Mouse (Mus musculus): ENCODE measurements around the gene Cse1l. TPM values are rescaled to one million over a fixed set of nuclear protein-coding genes. Genes with fewer than 3 reads are reported as not detected.

The Cse1l gene
- polyA plus RNA-seq, 1 experiment from 2014 or later, result 155 TPM

- 87% methylated on average over 3 of the region's 3 CpGs for WGBS
These were observed 19.6 kb upstream of the Cse1l start for GRCm38 (mm10) chr2:166886231-166886630.

GRCm38 (mm10) chr2:166887816-166888215, 18.0 kb upstream of the Cse1l start:
- Histone ChIP-seq H3K9me3 (no peaks in the 10 kb centered on the region), H3K4me3 (no peak overlapping the region), H3K27ac (no peak overlapping the region), H3K4me1 (no peaks in the 10 kb centered on the region), H3K36me3 (peaks cover 52% of the 10 kb centered on the region), H3K27me3 (ENCODE audit: insufficient read depth, poor library complexity, severe bottlenecking) (no peaks in the 10 kb centered on the region)
- 42% methylated on average over 11 of the region's 11 CpGs for WGBS
- DNase-seq (ENCODE audit: low spot score), result no peak

More at GRCm38 (mm10) chr2:166886231-166886630, 19.6 kb upstream of the Cse1l start:
- Histone ChIP-seq H3K27ac (no peak overlapping the region), H3K27me3 (ENCODE audit: insufficient read depth, poor library complexity, severe bottlenecking) (no peaks in the 10 kb centered on the region), H3K9me3 (no peaks in the 10 kb centered on the region), H3K36me3 (peaks cover 49% of the 10 kb centered on the region), H3K4me3 (no peak overlapping the region), H3K4me1 (no peaks in the 10 kb centered on the region)
- no peak for DNase-seq (ENCODE audit: low spot score)

- Histone ChIP-seq H3K4me3 (no peak overlapping the region), H3K27me3 (ENCODE audit: insufficient read depth, poor library complexity, severe bottlenecking) (no peaks in the 10 kb centered on the region), H3K4me1 (0 out of 2 replicates have a peak, but pooled peaks cover 4% of the 10 kb centered on the region), H3K27ac (no peak overlapping the region), H3K9me3 (no peaks in the 10 kb centered on the region), H3K36me3 (peaks cover 59% of the 10 kb centered on the region)
- no peak for DNase-seq (ENCODE audit: low spot score)
- 78% methylated on average over 9 of the region's 9 CpGs for WGBS
These were observed 14.4 kb upstream of the Cse1l start for GRCm38 (mm10) chr2:166891366-166891880.

- H3K4me3 ChIP-seq, result no peak overlapping the region
- 0 out of 2 replicates have a peak, but pooled peaks cover 4% of the 10 kb centered on the region for H3K4me1 ChIP-seq
- H3K36me3 ChIP-seq, result peaks cover 57% of the 10 kb centered on the region
- H3K27ac ChIP-seq, result no peak overlapping the region
- no peaks in the 10 kb centered on the region for H3K9me3 ChIP-seq
- WGBS, result 88% methylated on average over 8 of the region's 8 CpGs
- no peak for DNase-seq (ENCODE audit: low spot score)
- no peaks in the 10 kb centered on the region for H3K27me3 ChIP-seq (ENCODE audit: insufficient read depth, poor library complexity, severe bottlenecking)
These were observed 13.6 kb upstream of the Cse1l start for GRCm38 (mm10) chr2:166892158-166892680.

- Histone ChIP-seq H3K9me3 (no peaks in the 10 kb centered on the region), H3K4me3 (no peak overlapping the region), H3K27me3 (ENCODE audit: insufficient read depth, poor library complexity, severe bottlenecking) (no peaks in the 10 kb centered on the region), H3K27ac (no peak overlapping the region), H3K4me1 (0 out of 2 replicates have a peak, but pooled peaks cover 4% of the 10 kb centered on the region), H3K36me3 (peaks cover 57% of the 10 kb centered on the region)
- WGBS, result 94% methylated on average over 5 of the region's 5 CpGs
- no peak for DNase-seq (ENCODE audit: low spot score)
These were observed 12.8 kb upstream of the Cse1l start for GRCm38 (mm10) chr2:166893036-166893435.

- H3K9me3 ChIP-seq, result no peaks in the 10 kb centered on the region
- no peak for DNase-seq (ENCODE audit: low spot score)
- no peak overlapping the region for H3K4me3 ChIP-seq
- 85% methylated on average over 13 of the region's 13 CpGs for WGBS
- 0 out of 2 replicates have a peak, but pooled peaks cover 4% of the 10 kb centered on the region for H3K4me1 ChIP-seq
- H3K36me3 ChIP-seq, result peaks cover 44% of the 10 kb centered on the region
- H3K27ac ChIP-seq, result no peak overlapping the region
- no peaks in the 10 kb centered on the region for H3K27me3 ChIP-seq (ENCODE audit: insufficient read depth, poor library complexity, severe bottlenecking)
These were observed 9.5 kb upstream of the Cse1l start for GRCm38 (mm10) chr2:166896368-166896767.

- no peaks in the 10 kb centered on the region for H3K27me3 ChIP-seq (ENCODE audit: insufficient read depth, poor library complexity, severe bottlenecking)
- 90% methylated on average over 12 of the region's 12 CpGs for WGBS
- no peak overlapping the region for H3K4me3 ChIP-seq
- peaks cover 38% of the 10 kb centered on the region for H3K36me3 ChIP-seq
- no peaks in the 10 kb centered on the region for H3K9me3 ChIP-seq
- no peak for DNase-seq (ENCODE audit: low spot score)
- H3K4me1 ChIP-seq, result 0 out of 2 replicates have a peak, but pooled peaks cover 4% of the 10 kb centered on the region
- H3K27ac ChIP-seq, result no peak overlapping the region
These were observed 8.9 kb upstream of the Cse1l start for GRCm38 (mm10) chr2:166896974-166897373.

GRCm38 (mm10) chr2:166899161-166899560, 6.7 kb upstream of the Cse1l start:
- Histone ChIP-seq H3K27me3 (ENCODE audit: insufficient read depth, poor library complexity, severe bottlenecking) (no peaks in the 10 kb centered on the region), H3K27ac (no peak overlapping the region), H3K36me3 (peaks cover 16% of the 10 kb centered on the region), H3K4me3 (no peak overlapping the region), H3K9me3 (no peaks in the 10 kb centered on the region), H3K4me1 (no peaks in the 10 kb centered on the region)
- DNase-seq (ENCODE audit: low spot score), result no peak
- 86% methylated on average over 2 of the region's 2 CpGs for whole genome bisulfite sequencing

- H3K27me3 ChIP-seq (ENCODE audit: insufficient read depth, poor library complexity, severe bottlenecking), result no peaks in the 10 kb centered on the region
- no peak for DNase-seq (ENCODE audit: low spot score)
- H3K27ac ChIP-seq, result no peak overlapping the region
- H3K9me3 ChIP-seq, result no peaks in the 10 kb centered on the region
- peaks cover 11% of the 10 kb centered on the region for H3K36me3 ChIP-seq
- H3K4me3 ChIP-seq, result no peak overlapping the region
- no peaks in the 10 kb centered on the region for H3K4me1 ChIP-seq
- 68% methylated on average over 3 of the region's 3 CpGs for WGBS
These were observed 6.1 kb upstream of the Cse1l start for GRCm38 (mm10) chr2:166899746-166900145.

- no peak overlapping the region for H3K4me3 ChIP-seq
- WGBS, result 90% methylated on average over 8 of the region's 8 CpGs
- no peak overlapping the region for H3K27ac ChIP-seq
- DNase-seq (ENCODE audit: low spot score), result no peak
- no peaks in the 10 kb centered on the region for H3K27me3 ChIP-seq (ENCODE audit: insufficient read depth, poor library complexity, severe bottlenecking)
- 0 out of 2 replicates have a peak, but pooled peaks cover 3% of the 10 kb centered on the region for H3K4me1 ChIP-seq
- peaks cover 1% of the 10 kb centered on the region; the same call in 1 of the 2 replicates for H3K36me3 ChIP-seq
- no peaks in the 10 kb centered on the region for H3K9me3 ChIP-seq
These were observed 4.9 kb upstream of the Cse1l start for GRCm38 (mm10) chr2:166900792-166901505.

- Histone ChIP-seq H3K27me3 (ENCODE audit: insufficient read depth, poor library complexity, severe bottlenecking) (no peaks in the 10 kb centered on the region), H3K4me3 (no peak overlapping the region), H3K27ac (no peak overlapping the region), H3K9me3 (no peaks in the 10 kb centered on the region), H3K36me3 (0 out of 2 replicates have a peak, but pooled peaks cover 3% of the 10 kb centered on the region), H3K4me1 (peaks cover 13% of the 10 kb centered on the region)
- no peak for DNase-seq (ENCODE audit: low spot score)
- 94% methylated on average over 6 of the region's 6 CpGs for WGBS
These were observed 2.0 kb upstream of the Cse1l start for GRCm38 (mm10) chr2:166903719-166904282.

- WGBS, result under 1% methylated on average over 28 of the region's 28 CpGs
- Histone ChIP-seq H3K36me3 (peaks cover 12% of the 10 kb centered on the region), H3K9me3 (no peaks in the 10 kb centered on the region), H3K27ac (peak overlapping the region; percentile 98), H3K27me3 (ENCODE audit: insufficient read depth, poor library complexity, severe bottlenecking) (no peaks in the 10 kb centered on the region), H3K4me1 (peaks cover 20% of the 10 kb centered on the region), H3K4me3 (peak overlapping the region; percentile 84)
- no peak for DNase-seq (ENCODE audit: low spot score)
These were observed 813 bp downstream of the Cse1l start for GRCm38 (mm10) chr2:166906523-166907182.
